Mouse (Mus musculus): ENCODE data around the gene Arhgap25. TPM values are rescaled to one million over a fixed set of nuclear protein-coding genes. Genes with fewer than 3 reads are reported as not detected.

Arhgap25 gene
- polyA plus RNA-seq, 1 experiment from 2014 or later = 7.5 TPM

DNA sequence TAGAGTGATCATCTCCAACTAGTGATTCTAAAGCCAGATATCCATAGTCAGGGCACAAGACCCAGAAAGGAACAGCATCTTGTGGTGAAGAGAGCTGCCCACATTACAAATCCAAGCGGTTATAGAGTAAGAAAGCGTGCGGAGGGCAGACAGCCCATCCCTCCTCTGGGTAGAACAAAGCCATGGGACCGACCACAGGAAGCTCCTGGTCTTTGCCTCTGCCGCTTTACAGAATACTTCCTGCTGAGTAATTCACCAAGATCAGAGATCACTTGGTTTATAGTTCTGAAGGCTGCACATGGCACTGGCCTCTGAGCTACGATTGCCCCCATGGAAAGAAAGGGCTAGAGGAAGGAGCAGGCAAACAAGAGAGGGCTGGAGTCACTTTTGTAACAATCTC lies 30.6 kb downstream of the Arhgap25 start:
- ATAC-seq (replicated peaks; ENCODE audit: extremely low read depth, insufficient read depth, low FRiP score) = no peak
- Histone ChIP-seq H3K9ac (ENCODE audit: low read length) (no peak overlapping the region), H3K4me3 (ENCODE audit: low read length) (no peak overlapping the region), H3K4me2 (ENCODE audit: low read depth, low read length) (no peak overlapping the region), H3K4me1 (ENCODE audit: control insufficient read depth, insufficient read depth, low read length) (no peaks in the 10 kb centered on the region), H3K27ac (ENCODE audit: low read length) (no peak overlapping the region), H3K27me3 (ENCODE audit: control insufficient read depth, insufficient read depth, low read length) (no peaks in the 10 kb centered on the region), H3K36me3 (ENCODE audit: control insufficient read depth, insufficient read depth) (no peaks in the 10 kb centered on the region), H3K9me3 (replicated peaks; ENCODE audit: control insufficient read depth, low read length) (peaks cover 4% of the 10 kb centered on the region; the same call in 1 of the 2 replicates)
- WGBS = 61% methylated on average over 6 of the region's 6 CpGs

DNA sequence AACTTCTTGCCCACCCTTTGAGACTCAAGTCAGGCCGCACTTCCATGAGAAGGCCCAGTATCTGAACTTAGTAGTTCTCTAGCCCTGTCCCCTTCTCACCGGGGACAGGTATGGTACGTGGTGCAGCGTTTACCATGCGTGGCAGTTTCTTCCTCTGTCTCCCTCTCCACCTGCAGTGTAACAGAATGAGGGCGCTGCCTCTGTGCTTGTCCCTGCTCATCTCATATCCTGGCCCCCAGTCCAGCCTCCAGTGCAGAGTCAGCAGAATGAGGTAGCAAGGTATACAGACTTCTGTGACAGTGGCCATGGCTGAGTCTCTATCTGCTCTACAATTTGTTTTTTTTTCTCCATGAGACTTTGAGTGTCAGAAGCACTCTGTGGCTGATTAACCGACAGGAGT lies 32.4 kb downstream of the Arhgap25 start:
- Histone ChIP-seq H3K4me3 (ENCODE audit: low read length) (no peak overlapping the region), H3K4me2 (ENCODE audit: low read depth, low read length) (no peak overlapping the region), H3K27ac (ENCODE audit: low read length) (no peak overlapping the region), H3K27me3 (ENCODE audit: control insufficient read depth, insufficient read depth, low read length) (no peaks in the 10 kb centered on the region; the same call in 1 of the 2 replicates), H3K4me1 (ENCODE audit: control insufficient read depth, insufficient read depth, low read length) (no peaks in the 10 kb centered on the region), H3K9ac (ENCODE audit: low read length) (no peak overlapping the region), H3K9me3 (replicated peaks; ENCODE audit: control insufficient read depth, low read length) (no peaks in the 10 kb centered on the region), H3K36me3 (ENCODE audit: control insufficient read depth, insufficient read depth) (no peaks in the 10 kb centered on the region)
- 79% methylated on average over 7 of the region's 7 CpGs for WGBS
- no peak for ATAC-seq (replicated peaks; ENCODE audit: extremely low read depth, insufficient read depth, low FRiP score)

DNA sequence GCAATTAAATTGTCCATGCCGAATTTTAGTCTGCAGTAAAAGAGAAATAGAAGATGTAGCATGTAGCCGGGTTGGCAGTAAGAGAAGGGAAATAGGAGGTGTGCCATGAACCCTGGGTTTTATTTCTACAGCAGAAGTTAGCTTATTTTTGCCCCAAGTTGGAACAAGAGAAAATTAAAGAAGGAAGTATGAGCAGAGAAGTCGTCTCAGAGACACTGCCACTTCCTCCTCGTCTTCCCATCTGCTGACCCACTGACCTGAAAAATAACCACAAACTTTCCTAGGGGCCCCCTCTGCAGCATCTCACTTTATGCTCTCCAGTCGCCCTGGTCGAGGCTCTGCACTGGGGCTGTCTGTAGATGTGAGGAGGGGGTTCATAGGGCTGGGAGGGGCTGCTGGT lies 33.3 kb downstream of the Arhgap25 start:
- H3K4me3 ChIP-seq (ENCODE audit: low read length) = no peak overlapping the region
- H3K4me2 ChIP-seq (ENCODE audit: low read depth, low read length) = no peak overlapping the region
- 51% methylated on average over 6 of the region's 6 CpGs for WGBS
- no peaks in the 10 kb centered on the region; the same call in 1 of the 2 replicates for H3K27me3 ChIP-seq (ENCODE audit: control insufficient read depth, insufficient read depth, low read length)
- ATAC-seq (replicated peaks; ENCODE audit: extremely low read depth, insufficient read depth, low FRiP score) = no peak
- H3K27ac ChIP-seq (ENCODE audit: low read length) = no peak overlapping the region
- H3K9me3 ChIP-seq (replicated peaks; ENCODE audit: control insufficient read depth, low read length) = no peaks in the 10 kb centered on the region
- H3K9ac ChIP-seq (ENCODE audit: low read length) = no peak overlapping the region
- no peaks in the 10 kb centered on the region for H3K36me3 ChIP-seq (ENCODE audit: control insufficient read depth, insufficient read depth)
- H3K4me1 ChIP-seq (ENCODE audit: control insufficient read depth, insufficient read depth, low read length) = no peaks in the 10 kb centered on the region

DNA sequence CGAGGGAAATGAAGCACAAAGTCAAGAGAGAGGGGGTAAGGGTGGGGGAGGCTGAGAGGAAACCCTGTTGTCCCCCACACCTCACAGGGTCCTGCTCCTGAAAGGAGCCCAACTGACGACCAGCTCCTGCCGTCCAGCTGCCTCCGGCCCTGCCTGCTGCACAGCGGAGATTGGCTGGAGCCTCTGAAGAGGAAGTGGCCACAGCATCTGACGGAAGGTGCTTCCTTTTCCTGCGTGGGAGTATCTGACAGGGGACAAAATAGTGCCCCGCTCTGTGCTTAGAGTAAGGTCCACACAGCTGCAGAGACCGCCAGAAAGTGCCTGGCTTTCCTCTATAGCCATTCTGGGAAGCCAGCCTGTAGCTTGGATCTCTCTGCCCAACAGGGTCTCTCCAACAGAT lies 36.9 kb downstream of the Arhgap25 start:
- 60% methylated on average over 9 of the region's 9 CpGs for WGBS
- Histone ChIP-seq H3K9ac (ENCODE audit: low read length) (no peak overlapping the region), H3K4me1 (ENCODE audit: control insufficient read depth, insufficient read depth, low read length) (no peaks in the 10 kb centered on the region), H3K4me3 (ENCODE audit: low read length) (peak overlapping the region; percentile 44), H3K9me3 (replicated peaks; ENCODE audit: control insufficient read depth, low read length) (no peaks in the 10 kb centered on the region), H3K27ac (ENCODE audit: low read length) (peak overlapping the region; percentile 50; the same call in 1 of the 2 replicates), H3K4me2 (ENCODE audit: low read depth, low read length) (peak overlapping the region; percentile 50), H3K36me3 (ENCODE audit: control insufficient read depth, insufficient read depth) (no peaks in the 10 kb centered on the region), H3K27me3 (ENCODE audit: control insufficient read depth, insufficient read depth, low read length) (no peaks in the 10 kb centered on the region; the same call in 1 of the 2 replicates)
- peak; percentile 72 for ATAC-seq (replicated peaks; ENCODE audit: extremely low read depth, insufficient read depth, low FRiP score)

DNA sequence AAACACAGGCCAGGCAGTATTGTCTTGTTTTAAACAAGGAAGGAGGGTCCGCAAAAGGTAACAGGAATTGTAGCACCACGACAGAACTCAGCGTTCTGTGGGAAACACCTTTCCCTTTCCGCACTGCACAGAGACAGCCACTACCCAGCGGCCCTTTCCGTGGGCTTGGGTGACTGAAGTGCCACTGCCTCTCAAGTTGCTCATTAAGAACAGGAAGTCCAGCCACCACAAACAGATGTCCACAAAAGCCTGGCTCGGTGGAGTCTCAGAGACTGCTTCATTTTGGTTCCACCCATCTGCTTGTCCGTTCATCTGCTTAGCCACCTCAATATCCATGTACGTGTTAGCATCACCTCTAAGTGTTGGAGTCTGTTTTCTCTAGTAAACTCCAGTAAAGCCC lies 38.7 kb downstream of the Arhgap25 start:
- H3K27ac ChIP-seq (ENCODE audit: low read length) = no peak overlapping the region
- H3K9ac ChIP-seq (ENCODE audit: low read length) = no peak overlapping the region
- H3K9me3 ChIP-seq (replicated peaks; ENCODE audit: control insufficient read depth, low read length) = no peaks in the 10 kb centered on the region
- WGBS = 63% methylated on average over 9 of the region's 9 CpGs
- no peaks in the 10 kb centered on the region for H3K4me1 ChIP-seq (ENCODE audit: control insufficient read depth, insufficient read depth, low read length)
- H3K27me3 ChIP-seq (ENCODE audit: control insufficient read depth, insufficient read depth, low read length) = no peaks in the 10 kb centered on the region; the same call in 1 of the 2 replicates
- no peak for ATAC-seq (replicated peaks; ENCODE audit: extremely low read depth, insufficient read depth, low FRiP score)
- no peaks in the 10 kb centered on the region for H3K36me3 ChIP-seq (ENCODE audit: control insufficient read depth, insufficient read depth)
- H3K4me3 ChIP-seq (ENCODE audit: low read length) = peak overlapping the region; percentile 44; the same call in 1 of the 2 replicates
- H3K4me2 ChIP-seq (ENCODE audit: low read depth, low read length) = peak overlapping the region; percentile 50

DNA sequence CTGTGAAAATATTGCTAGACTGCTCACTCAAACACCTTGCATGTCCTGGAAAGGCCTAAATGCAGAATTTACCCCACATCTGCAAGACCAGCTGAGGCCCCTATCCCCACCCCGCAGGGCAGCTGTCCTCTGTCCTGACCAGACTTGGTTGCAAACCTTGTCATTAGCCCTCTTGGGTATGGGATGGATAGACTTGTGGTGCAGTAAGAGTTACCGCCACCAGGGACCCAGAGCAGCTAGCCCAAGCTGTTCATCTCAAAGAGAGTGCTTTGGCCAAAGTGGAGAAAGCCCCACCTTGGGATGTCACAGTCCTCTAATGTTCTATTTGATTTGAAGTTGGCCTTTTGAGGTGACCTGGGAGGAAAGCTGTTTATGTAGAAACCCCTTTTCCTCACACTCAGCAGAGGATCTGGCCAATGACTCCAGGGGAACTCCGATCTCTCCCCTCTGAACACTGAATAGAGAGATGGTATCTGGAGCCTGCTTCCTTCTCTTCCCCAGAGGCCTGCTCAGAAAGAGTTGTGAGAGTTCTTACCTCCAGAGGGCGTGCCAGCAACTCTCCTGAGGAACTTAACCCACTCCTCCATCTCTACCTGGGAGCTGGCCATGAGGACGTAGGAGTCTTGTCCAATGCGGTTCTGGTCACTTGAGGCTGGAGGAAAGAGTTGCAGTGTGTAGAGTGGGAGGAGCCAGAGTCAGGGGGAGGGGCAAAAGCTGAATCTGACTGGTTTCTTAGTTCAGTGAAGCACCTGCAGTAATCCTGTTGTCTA lies 45.2 kb downstream of the Arhgap25 start:
- Histone ChIP-seq H3K4me3 (ENCODE audit: low read length) (no peak overlapping the region), H3K27me3 (ENCODE audit: control insufficient read depth, insufficient read depth, low read length) (no peaks in the 10 kb centered on the region), H3K9ac (ENCODE audit: low read length) (no peak overlapping the region), H3K9me3 (replicated peaks; ENCODE audit: control insufficient read depth, low read length) (no peaks in the 10 kb centered on the region), H3K4me2 (ENCODE audit: low read depth, low read length) (no peak overlapping the region), H3K4me1 (ENCODE audit: control insufficient read depth, insufficient read depth, low read length) (no peaks in the 10 kb centered on the region), H3K36me3 (ENCODE audit: control insufficient read depth, insufficient read depth) (no peaks in the 10 kb centered on the region), H3K27ac (ENCODE audit: low read length) (no peak overlapping the region)
- no peak for ATAC-seq (replicated peaks; ENCODE audit: extremely low read depth, insufficient read depth, low FRiP score)
- WGBS = 65% methylated on average over 6 of the region's 6 CpGs

DNA sequence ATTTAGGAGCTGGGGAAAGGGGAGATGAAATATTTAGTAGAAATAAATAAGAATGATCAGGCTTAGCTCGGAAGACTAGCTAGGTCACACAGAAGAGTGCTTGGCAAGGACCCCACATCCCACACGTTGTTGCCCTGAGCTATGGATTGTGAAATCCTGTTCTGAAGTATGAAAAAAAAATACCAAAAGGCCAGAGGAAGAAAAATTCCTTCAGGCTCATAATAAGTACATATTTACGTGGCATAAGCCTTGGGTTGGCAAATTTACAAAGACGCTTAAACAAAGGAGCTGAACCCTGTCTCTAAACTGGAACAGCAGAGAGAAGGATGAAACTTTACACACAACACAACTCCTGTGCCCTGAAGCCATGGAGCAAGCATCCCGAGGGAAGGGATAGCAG lies 48.3 kb downstream of the Arhgap25 start:
- WGBS = 75% methylated on average over 5 of the region's 5 CpGs
- no peak overlapping the region for H3K27ac ChIP-seq (ENCODE audit: low read length)
- ATAC-seq (replicated peaks; ENCODE audit: extremely low read depth, insufficient read depth, low FRiP score) = no peak

DNA sequence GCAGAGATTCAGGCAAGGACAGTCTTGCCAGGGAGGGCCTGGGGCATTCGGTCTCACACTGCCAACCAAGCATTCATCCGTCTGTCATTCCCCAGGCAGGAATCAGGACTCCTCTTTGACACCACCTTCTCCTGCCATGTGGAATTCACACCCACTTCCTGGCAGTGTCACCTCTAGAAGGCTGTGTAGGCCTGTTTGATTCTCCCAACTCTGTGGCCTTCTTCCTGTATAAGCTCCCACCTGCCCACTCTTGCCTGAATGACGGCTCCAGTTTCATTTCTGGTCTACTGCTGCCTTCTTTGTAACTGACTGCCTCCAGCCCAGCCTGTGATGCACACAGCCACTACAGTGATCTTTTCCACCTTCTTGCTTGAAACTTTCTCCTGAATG lies 49.2 kb downstream of the Arhgap25 start:
- no peaks in the 10 kb centered on the region for H3K36me3 ChIP-seq (ENCODE audit: control insufficient read depth, insufficient read depth)
- H3K9me3 ChIP-seq (replicated peaks; ENCODE audit: control insufficient read depth, low read length) = peaks cover 9% of the 10 kb centered on the region; the same call in 1 of the 2 replicates
- 64% methylated on average over 3 of the region's 3 CpGs for WGBS
- ATAC-seq (replicated peaks; ENCODE audit: extremely low read depth, insufficient read depth, low FRiP score) = no peak
- no peak overlapping the region for H3K9ac ChIP-seq (ENCODE audit: low read length)
- H3K4me1 ChIP-seq (ENCODE audit: control insufficient read depth, insufficient read depth, low read length) = 0 out of 2 replicates have a peak, but pooled peaks cover 2% of the 10 kb centered on the region
- peaks cover 5% of the 10 kb centered on the region; the same call in 1 of the 2 replicates for H3K27me3 ChIP-seq (ENCODE audit: control insufficient read depth, insufficient read depth, low read length)
- no peak overlapping the region for H3K4me3 ChIP-seq (ENCODE audit: low read length)
- no peak overlapping the region for H3K4me2 ChIP-seq (ENCODE audit: low read depth, low read length)
- no peak overlapping the region for H3K27ac ChIP-seq (ENCODE audit: low read length)

More for the DNA sequence above, 48.3 kb downstream of the Arhgap25 start:
- Histone ChIP-seq H3K4me1 (ENCODE audit: control insufficient read depth, insufficient read depth, low read length) (no peaks in the 10 kb centered on the region), H3K9me3 (replicated peaks; ENCODE audit: control insufficient read depth, low read length) (peaks cover 9% of the 10 kb centered on the region; the same call in 1 of the 2 replicates), H3K36me3 (ENCODE audit: control insufficient read depth, insufficient read depth) (no peaks in the 10 kb centered on the region), H3K27me3 (ENCODE audit: control insufficient read depth, insufficient read depth, low read length) (peaks cover 5% of the 10 kb centered on the region; the same call in 1 of the 2 replicates), H3K4me3 (ENCODE audit: low read length) (no peak overlapping the region), H3K4me2 (ENCODE audit: low read depth, low read length) (no peak overlapping the region), H3K9ac (ENCODE audit: low read length) (no peak overlapping the region)

DNA sequence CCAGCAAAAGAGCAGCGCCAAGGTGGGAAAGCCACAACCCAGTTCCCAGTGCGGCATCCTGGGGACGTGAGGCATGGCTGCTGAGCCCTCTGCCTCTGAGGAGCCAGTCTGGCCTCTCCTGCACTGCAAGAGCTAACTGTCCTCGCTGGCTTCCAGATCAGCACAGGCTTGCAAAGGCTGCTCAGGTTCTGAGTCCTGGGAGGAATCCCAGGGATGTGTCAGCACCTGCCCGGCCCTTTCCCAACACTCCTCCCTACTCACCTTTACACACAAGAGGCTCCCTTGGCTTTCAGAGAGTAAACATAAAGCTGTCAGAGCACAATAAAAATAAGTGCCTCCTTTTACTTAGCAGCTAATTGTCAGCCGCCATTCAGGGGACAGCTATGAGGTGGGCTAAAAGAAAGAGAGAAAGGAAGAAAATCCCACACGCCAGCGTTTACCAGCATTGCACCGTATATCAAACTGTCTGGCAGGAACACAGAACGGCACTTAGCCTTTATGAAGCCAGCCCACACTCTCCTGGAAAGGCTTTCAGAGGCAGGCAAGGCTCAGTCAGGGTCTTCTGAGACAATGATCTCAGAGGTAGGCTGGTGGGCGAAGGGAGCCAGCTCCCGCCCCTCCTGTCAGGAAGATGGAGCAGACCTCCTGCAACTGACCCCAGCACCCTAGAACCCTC lies 49.7 kb downstream of the Arhgap25 start:
- no peak overlapping the region for H3K4me3 ChIP-seq (ENCODE audit: low read length)
- H3K27ac ChIP-seq (ENCODE audit: low read length) = no peak overlapping the region
- no peak for ATAC-seq (replicated peaks; ENCODE audit: extremely low read depth, insufficient read depth, low FRiP score)
- 70% methylated on average over 12 of the region's 12 CpGs for WGBS
- peaks cover 7% of the 10 kb centered on the region for H3K27me3 ChIP-seq (ENCODE audit: control insufficient read depth, insufficient read depth, low read length)
- no peak overlapping the region for H3K9ac ChIP-seq (ENCODE audit: low read length)
- no peaks in the 10 kb centered on the region for H3K36me3 ChIP-seq (ENCODE audit: control insufficient read depth, insufficient read depth)
- peaks cover 9% of the 10 kb centered on the region; the same call in 1 of the 2 replicates for H3K9me3 ChIP-seq (replicated peaks; ENCODE audit: control insufficient read depth, low read length)
- H3K4me2 ChIP-seq (ENCODE audit: low read depth, low read length) = no peak overlapping the region
- H3K4me1 ChIP-seq (ENCODE audit: control insufficient read depth, insufficient read depth, low read length) = 0 out of 2 replicates have a peak, but pooled peaks cover 2% of the 10 kb centered on the region
